Mouse (Mus musculus) liver, embryonic 11.5 days (tissue): ENCODE data around the gene Bola3. TPM values are rescaled to one million over a fixed set of nuclear protein-coding genes. Genes with fewer than 3 reads are reported as not detected.

Experiments
- ATAC-seq: fragments of 200-750 bp; cut with Nextera tagmentation; replicated peaks from 2 replicates; pipeline ENCODE4 v1.8.0; 2017; ENCODE audit warnings: moderate number of reproducible peaks, mild to moderate bottlenecking, moderate TSS enrichment, moderate library complexity; ENCODE audit not compliant: low FRiP score
- DNase-seq: peaks from one replicate; pipeline ENCODE4 v3.0.0-alpha.2; 2017; ENCODE audit warnings: low spot score
- H3K27ac ChIP-seq: fragments of 300-500 bp; sonication (generic); 2 replicates; pipeline ENCODE4 v1.5.1; 2014; ENCODE audit warnings: mild to moderate bottlenecking, low read depth, low read length, control low read depth
- H3K27me3 ChIP-seq: fragments of 300-500 bp; sonication (generic); replicated peaks from 2 replicates; pipeline ENCODE4 v1.6.1; 2014; ENCODE audit warnings: low read length, mixed read lengths; ENCODE audit not compliant: control insufficient read depth, insufficient read depth
- H3K36me3 ChIP-seq: fragments of 300-500 bp; sonication (generic); 2 replicates; pipeline ENCODE4 v1.6.1; 2014; ENCODE audit warnings: mild to moderate bottlenecking, low read length, moderate library complexity, mixed read lengths; ENCODE audit not compliant: control insufficient read depth, insufficient read depth
- H3K4me1 ChIP-seq: fragments of 300-500 bp; sonication (generic); replicated peaks from 2 replicates; pipeline ENCODE4 v1.6.1; 2014; ENCODE audit warnings: low read length, mixed read lengths; ENCODE audit not compliant: control insufficient read depth, insufficient read depth
- H3K4me2 ChIP-seq: fragments of 300-500 bp; sonication (generic); 2 replicates; pipeline ENCODE4 v1.6.1; 2014; ENCODE audit warnings: mild to moderate bottlenecking, control low read depth, moderate library complexity
- H3K4me3 ChIP-seq: fragments of 300-500 bp; sonication (generic); 2 replicates; pipeline ENCODE4 v1.5.1; 2014; ENCODE audit warnings: low read depth, low read length, control low read depth
- H3K9ac ChIP-seq: fragments of 300-500 bp; sonication (generic); 2 replicates; pipeline ENCODE4 v1.6.1; 2014; ENCODE audit warnings: low read depth, low read length, control low read depth
- H3K9me3 ChIP-seq: fragments of 300-500 bp; sonication (generic); 2 replicates; pipeline ENCODE4 v1.6.1; 2016; ENCODE audit warnings: low read length, inconsistent platforms, mixed read lengths; ENCODE audit not compliant: control insufficient read depth
- WGBS: fragments of 180-500 bp; shearing (Covaris S2); extraction: QIAGEN DNeasy Blood & Tissue Kit; methylation state at CpG from one replicate; pipeline ENCODE4 v1.1.7; 2014; 5-methylcytosine and 5-hydroxymethylcytosine counted together
- polyA plus RNA-seq: library from polyadenylated mRNA; unstranded; fragments of >200 nt; fragmentation: Nextera tagmentation; extraction: Ambion mirVana; gene quantifications from 2 replicates; pipeline ENCODE4 v1.2.1, GENCODE M21; 2014

The Bola3 gene
- polyA plus RNA-seq, 1 experiment from 2014 or later = 333 TPM

DNA sequence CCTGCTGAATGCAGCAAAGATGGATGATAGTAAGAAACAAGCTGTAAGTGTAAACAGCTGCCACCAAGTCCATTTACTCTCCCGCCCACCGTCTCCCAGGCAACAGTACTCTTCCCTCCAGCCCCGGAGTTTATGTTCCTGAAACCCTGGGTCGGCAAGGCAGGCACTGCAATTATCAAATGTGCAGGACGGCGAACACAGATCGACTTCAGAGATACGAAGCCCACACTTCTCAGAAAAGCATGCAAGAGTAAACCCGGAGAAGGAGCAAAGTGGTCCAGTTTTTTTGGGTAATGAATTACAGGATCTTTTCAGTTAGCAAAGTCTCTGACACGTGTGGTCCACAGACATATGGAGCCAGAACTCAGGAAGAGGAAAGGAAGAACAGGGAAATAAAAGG, 32.9 kb upstream of the Bola3 start:
- DNase-seq (peak; percentile 58), ATAC-seq (no peak)
- no peaks in the 10 kb centered on the region for H3K27me3 ChIP-seq
- no peaks in the 10 kb centered on the region for H3K9me3 ChIP-seq
- peaks cover 43% of the 10 kb centered on the region for H3K4me1 ChIP-seq
- H3K9ac ChIP-seq = peak overlapping the region; percentile 96; the same call in 1 of the 2 replicates
- 8% methylated on average over 10 of the region's 10 CpGs for WGBS
- H3K36me3 ChIP-seq = peaks cover 15% of the 10 kb centered on the region
- H3K4me2 ChIP-seq = peak overlapping the region; percentile 88
- H3K27ac ChIP-seq = 0 out of 2 replicates have a peak overlapping the region, but pooled peaks have one; percentile 81
- peak overlapping the region; percentile 98 for H3K4me3 ChIP-seq

- Histone ChIP-seq H3K4me2 (peak overlapping the region; percentile 88), H3K4me1 (peaks cover 31% of the 10 kb centered on the region), H3K27me3 (no peaks in the 10 kb centered on the region), H3K27ac (peak overlapping the region; percentile 81), H3K4me3 (peak overlapping the region; percentile 98), H3K9ac (peak overlapping the region; percentile 96), H3K36me3 (peaks cover 4% of the 10 kb centered on the region), H3K9me3 (no peaks in the 10 kb centered on the region)
- ATAC-seq (peak; percentile 92), DNase-seq (peak; percentile 84)
- under 1% methylated on average over 52 of the region's 52 CpGs for WGBS
These were observed 31.7 kb upstream of the Bola3 start for GRCm38 (mm10) chr6:83317108-83317741.

- H3K4me2 ChIP-seq = no peak overlapping the region
- peaks cover 8% of the 10 kb centered on the region for H3K4me1 ChIP-seq
- H3K9ac ChIP-seq = no peak overlapping the region
- 78% methylated on average over 1 of the region's 1 CpGs for whole genome bisulfite sequencing
- H3K36me3 ChIP-seq = no peaks in the 10 kb centered on the region
- no peak overlapping the region for H3K27ac ChIP-seq
- ATAC-seq (no peak), DNase-seq (no peak)
- no peaks in the 10 kb centered on the region for H3K27me3 ChIP-seq
- no peaks in the 10 kb centered on the region for H3K9me3 ChIP-seq
- no peak overlapping the region for H3K4me3 ChIP-seq
These were observed 27.0 kb upstream of the Bola3 start for GRCm38 (mm10) chr6:83321927-83322326.

DNA sequence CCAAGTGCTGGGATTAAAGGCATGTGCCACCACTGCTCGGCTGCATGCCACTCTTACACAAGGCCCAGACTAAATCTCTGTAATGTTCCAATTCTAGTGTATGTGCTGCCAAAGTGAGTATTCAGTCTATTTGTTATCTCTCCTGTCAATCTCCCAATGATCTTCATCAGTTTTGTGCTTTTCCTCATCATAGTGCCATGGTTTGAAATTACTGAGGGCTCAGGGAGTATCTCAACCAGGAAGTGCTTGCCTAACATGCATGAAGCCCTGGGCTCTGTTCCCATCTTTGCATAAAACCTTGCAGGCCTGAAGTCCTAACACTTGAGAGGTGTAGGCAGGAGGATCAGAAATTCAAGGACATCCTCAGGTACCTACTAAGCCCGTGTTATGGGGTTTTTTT, 26.2 kb upstream of the Bola3 start:
- Histone ChIP-seq H3K9ac (no peak overlapping the region), H3K27me3 (no peaks in the 10 kb centered on the region), H3K36me3 (no peaks in the 10 kb centered on the region), H3K27ac (no peak overlapping the region), H3K4me2 (no peak overlapping the region), H3K4me3 (no peak overlapping the region), H3K9me3 (no peaks in the 10 kb centered on the region), H3K4me1 (peaks cover 13% of the 10 kb centered on the region)
- WGBS = 59% methylated on average over 2 of the region's 2 CpGs
- no peak for ATAC-seq
- DNase-seq = no peak

GRCm38 (mm10) chr6:83323652-83324419, 25.1 kb upstream of the Bola3 start:
- no peak overlapping the region for H3K9ac ChIP-seq
- no peak for DNase-seq
- no peak for ATAC-seq
- H3K4me2 ChIP-seq = peak overlapping the region; percentile 12
- H3K4me3 ChIP-seq = no peak overlapping the region
- H3K36me3 ChIP-seq = no peaks in the 10 kb centered on the region
- 54% methylated on average over 8 of the region's 8 CpGs for whole genome bisulfite sequencing
- H3K9me3 ChIP-seq = no peaks in the 10 kb centered on the region
- H3K27me3 ChIP-seq = no peaks in the 10 kb centered on the region
- H3K4me1 ChIP-seq = peaks cover 13% of the 10 kb centered on the region
- no peak overlapping the region for H3K27ac ChIP-seq

DNA sequence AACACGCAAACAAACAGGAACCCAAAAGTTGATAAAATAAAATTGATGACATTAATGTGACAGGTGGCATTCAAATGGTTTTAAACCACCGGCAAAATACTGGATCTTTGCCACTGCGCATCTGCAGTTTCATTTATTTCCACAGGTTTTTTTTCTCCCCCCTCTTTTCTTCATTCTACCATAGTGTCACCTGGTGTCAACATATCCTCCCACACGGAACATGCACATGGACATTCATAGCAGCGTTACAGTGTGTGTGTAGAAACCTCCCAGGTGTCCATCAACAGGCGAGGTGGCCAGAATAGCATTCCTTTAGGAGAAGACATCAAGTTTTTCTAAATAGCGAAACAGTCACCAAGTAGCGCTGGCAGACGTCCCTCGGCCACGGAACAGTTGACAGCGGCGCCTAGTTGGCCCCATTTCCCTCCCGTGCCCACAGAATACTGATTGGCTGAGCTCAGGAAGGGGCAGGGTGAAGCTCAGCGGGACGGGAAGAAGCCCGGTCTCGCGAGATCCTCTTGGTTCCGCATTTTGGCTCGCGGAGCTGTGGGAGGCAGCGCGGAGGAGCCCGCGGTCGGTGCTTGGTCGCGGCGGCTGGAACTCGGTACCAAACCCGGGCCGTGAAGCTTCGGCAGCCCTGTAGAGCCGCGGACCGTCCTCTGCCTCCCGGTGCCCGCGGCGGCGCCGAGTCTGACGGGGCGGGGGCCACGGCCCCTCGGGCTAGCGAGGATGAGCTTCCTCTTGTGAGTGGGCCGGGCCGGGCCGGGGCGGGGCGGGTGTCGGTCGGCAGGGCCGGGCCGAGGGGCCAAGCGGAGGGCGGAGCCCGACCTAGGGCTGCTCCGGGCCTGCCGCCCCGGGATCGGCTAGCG, 23.2 kb upstream of the Bola3 start, which contains the start of the genes Mthfd2 and Mob1a:
TSS of gene Mthfd2 (minus strand) at position 384 of the 869 bp plus-strand sequence.
TSS of gene Mob1a (plus strand) at position 492 of the 869 bp plus-strand sequence.
- peak within 1 kb of the TSS; percentile 89 for H3K4me3 ChIP-seq
- H3K9me3 ChIP-seq = no peaks in the 10 kb centered on the region
- H3K27ac ChIP-seq = peak within 1 kb of the TSS; percentile 86
- peaks cover 13% of the 10 kb centered on the region for H3K36me3 ChIP-seq
- DNase-seq (peak; percentile 93), ATAC-seq (peak; percentile 97)
- WGBS = under 1% methylated on average over 65 of the region's 65 CpGs
- peaks cover 13% of the 10 kb centered on the region for H3K4me1 ChIP-seq
- H3K9ac ChIP-seq = peak within 1 kb of the TSS; percentile 84
- peak within 1 kb of the TSS; percentile 89 for H3K4me2 ChIP-seq
- H3K27me3 ChIP-seq = no peaks in the 10 kb centered on the region

- Histone ChIP-seq H3K9ac (peak overlapping the region; percentile 84), H3K4me1 (peaks cover 13% of the 10 kb centered on the region), H3K9me3 (no peaks in the 10 kb centered on the region), H3K27ac (peak overlapping the region; percentile 86), H3K4me2 (peak overlapping the region; percentile 79), H3K27me3 (no peaks in the 10 kb centered on the region), H3K4me3 (peak overlapping the region; percentile 89), H3K36me3 (peaks cover 18% of the 10 kb centered on the region)
- 4% methylated on average over 6 of the region's 6 CpGs for WGBS
- DNase-seq (no peak), ATAC-seq (peak; percentile 18; the same call in 1 of the 2 replicates)
These were observed 22.6 kb upstream of the Bola3 start for GRCm38 (mm10) chr6:83326394-83326736.

- peak overlapping the region; percentile 86; the same call in 1 of the 2 replicates for H3K27ac ChIP-seq
These were observed 22.2 kb upstream of the Bola3 start for GRCm38 (mm10) chr6:83326761-83327160.

More at GRCm38 (mm10) chr6:83326761-83327160, 22.2 kb upstream of the Bola3 start:
- peaks cover 13% of the 10 kb centered on the region for H3K4me1 ChIP-seq
- ATAC-seq (no peak), DNase-seq (no peak)
- H3K27me3 ChIP-seq = no peaks in the 10 kb centered on the region
- no peaks in the 10 kb centered on the region for H3K9me3 ChIP-seq
- H3K4me2 ChIP-seq = peak overlapping the region; percentile 79
- peak overlapping the region; percentile 89 for H3K4me3 ChIP-seq
- H3K36me3 ChIP-seq = peaks cover 21% of the 10 kb centered on the region
- 52% methylated on average over 6 of the region's 6 CpGs for WGBS
- H3K9ac ChIP-seq = peak overlapping the region; percentile 84
